In genomic region chr12:79553056-79553455, GRCm38 (mm10) we compare ENCODE assay signal across 32 mouse cellular contexts.
"Had no signal": no experiment of that assay in that cellular context is flagged by ENCODE, and none has a peak within 500 bp of the region (broad histone marks: within the 10 kb centered on the region; RNA-seq: fewer than 3 reads in every experiment).

No protein-coding gene starts in this region.

- H3K36me3 ChIP-seq: heart, embryonic 12.5 days; heart, embryonic 13.5 days; heart, embryonic 15.5 days; hindbrain, embryonic 10.5 days; hindbrain, embryonic 12.5 days; hindbrain, embryonic 13.5 days; hindbrain, embryonic 15.5 days; intestine, embryonic 15.5 days; kidney, embryonic 15.5 days had no signal

- H3K27me3 ChIP-seq: heart, embryonic 12.5 days; heart, embryonic 13.5 days; heart, embryonic 15.5 days; hindbrain, embryonic 12.5 days; hindbrain, embryonic 13.5 days; hindbrain, embryonic 15.5 days; intestine, embryonic 15.5 days; kidney, embryonic 15.5 days had no signal

- DNase-seq: heart, postnatal 10 days; heart, postnatal 14 days; heart, postnatal 36 days; heart, postnatal 4 days; kidney, adult 11 months; kidney, adult 18-20 months; kidney, adult 2 months; kidney, adult 8-10 months; kidney, adult 9 months; kidney, postnatal 10 days; kidney, postnatal 14 days; kidney, postnatal 25 days; kidney, postnatal 36 days; kidney, postnatal 4 days; layer of hippocampus, adult 9-11 months; layer of hippocampus, postnatal 36 days had no signal

- H3K4me3 ChIP-seq: heart, embryonic 12.5 days; heart, embryonic 13.5 days; heart, embryonic 15.5 days; hindbrain, embryonic 10.5 days; hindbrain, embryonic 12.5 days; hindbrain, embryonic 13.5 days; hindbrain, embryonic 15.5 days; intestine, embryonic 15.5 days; kidney, embryonic 15.5 days; layer of hippocampus, adult 2 months; left cerebral cortex, adult 2 months had no signal

- ATAC-seq: hindbrain, embryonic 16.5 days; hindbrain, postnatal 0 days; inflammation-experienced regulatory T-cells, adult 6 months; intestine, embryonic 15.5 days; intestine, embryonic 16.5 days; intestine, postnatal 0 days had no signal
